Mouse (Mus musculus) cortical plate, adult 2 months (tissue): ENCODE results near the gene Tyr.
"Not testable (repeated sequence)": the region's sequence is repeated elsewhere in the genome, so short reads cannot be mapped to it uniquely, and the experiment has no call there.

ENCODE experiments used
- CTCF ChIP-seq: fragments of 200-500 bp; IDR thresholded peaks from 2 replicates; pipeline ENCODE4 v1.5.1; 2011; ENCODE audit warnings: mild to moderate bottlenecking, control low read depth, low read length; ENCODE audit not compliant: insufficient read depth; ENCODE audit errors: extremely low read depth
- POLR2A ChIP-seq: fragments of 200-500 bp; IDR thresholded peaks from 2 replicates; pipeline ENCODE4 v1.6.1; 2011; ENCODE audit warnings: mild to moderate bottlenecking, low read length, control low read depth; ENCODE audit not compliant: insufficient read depth; ENCODE audit errors: extremely low read depth

DNA sequence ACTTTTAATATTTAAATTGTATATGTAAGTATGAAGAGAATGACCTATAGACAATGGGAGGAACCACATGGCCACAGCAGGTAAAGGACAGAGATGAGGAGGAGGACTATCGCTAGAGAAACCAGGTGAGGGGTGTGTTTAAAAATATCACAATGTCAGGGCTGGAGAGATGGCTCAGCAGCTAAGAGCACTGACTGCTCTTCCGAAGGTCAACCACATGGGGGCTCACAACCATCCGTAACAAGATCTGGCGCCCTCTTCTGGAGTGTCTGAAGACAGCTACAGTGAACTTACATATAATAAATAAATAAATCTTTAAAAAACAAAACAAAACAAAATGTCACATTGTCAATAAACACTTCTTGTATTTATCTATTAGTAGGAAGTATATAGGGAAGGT lies 81.9 kb downstream of the Tyr start:
- TF ChIP-seq CTCF, POLR2A: not testable (repeated sequence)
